Mouse (Mus musculus): ENCODE measurements around the gene Arhgap36.

The Arhgap36 gene

DNA sequence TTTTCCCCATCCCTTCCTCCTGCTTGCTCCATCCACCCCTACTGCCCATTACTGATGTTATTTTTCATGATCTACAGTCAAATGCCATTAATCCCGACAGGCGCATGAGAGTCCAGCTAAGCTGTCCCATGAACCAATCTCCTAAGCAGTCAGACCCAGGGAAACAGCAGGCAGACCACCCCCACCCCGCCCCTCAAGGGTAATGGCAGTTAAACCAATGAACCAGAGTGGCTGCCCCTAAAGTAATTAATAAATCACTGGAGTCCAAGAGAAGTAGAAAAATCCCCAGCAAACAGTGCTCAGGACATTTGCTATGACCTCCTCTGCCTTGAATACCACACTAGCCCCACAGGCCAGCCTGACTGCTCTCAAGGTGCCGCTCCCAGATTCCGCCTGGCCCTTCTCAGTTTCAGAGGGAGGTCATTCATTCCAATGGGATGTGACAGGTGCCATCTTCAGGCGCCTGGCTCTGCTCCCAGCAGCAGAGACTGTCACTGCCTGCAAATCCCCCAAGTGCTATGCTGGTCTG is at the start of gene Arhgap36:
Gene Arhgap36, plus strand, starts transcription at position 504 of the 529 bp plus-strand sequence.
- in situ Hi-C loops (cut with MboI, MseI), result no loop called here

DNA sequence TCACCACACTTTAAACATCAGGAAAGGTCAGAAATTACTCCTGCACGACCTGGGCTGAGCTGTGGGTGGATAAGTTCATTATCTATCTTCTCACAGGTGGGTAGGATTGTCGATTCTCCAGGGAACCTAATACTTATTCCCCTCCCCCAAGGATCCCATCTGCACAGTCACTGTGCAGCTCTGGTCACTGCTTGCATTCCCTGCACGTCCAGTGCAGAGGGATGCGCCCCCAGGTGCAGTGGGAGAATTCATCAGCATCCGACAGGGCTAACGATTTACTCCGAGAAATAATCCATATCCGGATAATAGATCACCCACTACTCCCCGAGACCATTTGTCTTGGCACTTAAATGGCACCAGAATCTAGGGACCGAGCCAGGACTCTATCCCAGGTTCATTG is 6.0 kb upstream of the Arhgap36 start:
- in situ Hi-C loops (cut with MboI, MseI), result no loop called here

DNA sequence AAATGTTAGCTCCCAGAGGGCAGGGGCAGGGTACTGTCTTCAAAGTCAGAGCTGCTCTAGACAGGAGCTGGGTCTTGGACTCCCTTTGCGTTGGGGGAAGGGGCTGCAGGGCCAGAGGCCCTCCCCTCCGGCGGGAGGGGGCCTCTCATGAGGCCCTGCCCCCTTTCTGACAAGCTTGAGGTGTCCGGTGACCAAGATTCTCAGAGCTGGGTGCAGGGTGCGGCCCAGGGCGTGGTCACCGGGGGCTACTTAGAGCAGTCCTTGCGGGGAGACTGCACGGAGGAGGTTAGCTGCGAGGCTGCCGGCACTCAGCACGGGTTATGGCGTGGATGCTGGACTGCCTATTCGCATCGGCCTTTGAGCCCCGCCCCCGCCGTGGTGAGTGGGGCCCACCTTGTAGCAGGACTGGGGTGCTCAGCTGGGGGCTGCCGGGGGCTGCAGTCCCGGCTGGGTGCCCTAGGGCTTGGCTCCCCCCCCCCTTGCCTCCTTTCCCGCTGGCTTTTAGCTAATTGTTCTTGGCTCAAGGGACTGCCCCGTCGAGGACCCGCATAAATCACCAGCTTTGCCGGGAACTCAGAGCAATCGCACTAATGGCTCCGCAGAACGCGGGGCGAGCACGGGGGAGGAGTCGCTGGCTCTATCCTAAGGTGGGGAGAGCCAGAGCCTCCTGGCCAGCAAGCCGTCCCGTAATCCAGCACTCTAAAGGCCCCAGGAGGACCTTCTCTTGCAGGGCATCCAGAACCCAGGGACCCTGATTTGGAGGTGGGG is 6.7 kb downstream of the Arhgap36 start:
- in situ Hi-C loops (cut with MboI, MseI), result no loop called here

DNA sequence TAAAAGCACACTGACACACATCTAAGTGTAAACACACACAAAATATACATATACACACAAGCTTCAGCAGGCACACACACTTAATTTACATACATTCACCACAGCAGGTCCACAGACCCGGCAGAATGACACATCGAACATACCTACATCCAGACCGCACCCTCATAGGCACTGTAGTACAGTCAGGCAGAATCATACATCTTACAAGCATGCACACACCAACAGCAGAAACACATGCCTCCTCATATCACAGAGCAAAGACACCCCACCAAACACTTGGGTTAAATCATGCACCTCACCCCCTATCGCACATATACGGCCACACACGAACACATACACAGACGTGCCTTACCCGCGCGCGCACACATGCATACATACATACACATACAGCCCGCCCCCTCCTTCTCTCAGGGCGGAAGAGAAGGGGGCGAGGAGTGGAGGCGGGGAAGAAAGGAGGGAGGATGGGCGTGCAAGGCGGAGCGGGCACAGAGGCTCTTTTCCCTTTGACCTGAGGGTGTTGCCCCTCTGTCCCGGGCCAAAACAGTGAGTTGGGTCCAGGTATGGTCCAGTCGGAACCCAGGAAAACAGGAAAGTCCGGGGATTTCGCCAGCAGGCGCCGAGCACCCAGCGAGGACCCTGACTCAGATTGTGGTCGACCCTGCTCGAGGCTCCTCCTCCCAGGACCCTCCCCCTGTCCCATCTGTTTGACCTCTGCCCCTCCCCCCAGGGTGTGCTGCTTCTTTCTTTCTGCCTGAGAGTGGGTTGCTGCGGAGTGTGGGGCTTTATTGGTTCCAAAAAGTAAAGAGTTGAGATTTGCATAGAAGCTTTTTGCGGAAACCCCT is 16.4 kb downstream of the Arhgap36 start:
- in situ Hi-C loops (cut with MboI, MseI), result no loop called here

DNA sequence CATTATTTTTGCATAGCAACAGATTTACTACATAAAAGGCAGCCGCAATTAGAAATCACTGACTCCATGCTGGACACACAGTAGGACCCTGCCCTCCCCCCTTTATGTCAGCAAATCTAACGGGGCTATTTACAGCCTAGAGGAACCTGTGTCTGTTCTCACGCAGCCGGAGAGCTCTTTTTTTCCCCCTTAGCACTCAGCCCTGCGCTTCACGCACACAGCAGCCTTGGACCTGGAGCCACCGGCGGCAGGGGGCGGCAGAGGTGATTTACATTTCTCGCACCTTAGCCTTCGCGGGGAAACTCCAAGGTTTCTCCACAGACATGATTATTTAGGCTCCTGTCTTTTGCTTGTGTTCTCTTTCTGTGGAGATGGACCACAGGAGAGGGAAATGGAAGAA is 17.1 kb downstream of the Arhgap36 start:
- in situ Hi-C loops (cut with MboI, MseI), result no loop called here

DNA sequence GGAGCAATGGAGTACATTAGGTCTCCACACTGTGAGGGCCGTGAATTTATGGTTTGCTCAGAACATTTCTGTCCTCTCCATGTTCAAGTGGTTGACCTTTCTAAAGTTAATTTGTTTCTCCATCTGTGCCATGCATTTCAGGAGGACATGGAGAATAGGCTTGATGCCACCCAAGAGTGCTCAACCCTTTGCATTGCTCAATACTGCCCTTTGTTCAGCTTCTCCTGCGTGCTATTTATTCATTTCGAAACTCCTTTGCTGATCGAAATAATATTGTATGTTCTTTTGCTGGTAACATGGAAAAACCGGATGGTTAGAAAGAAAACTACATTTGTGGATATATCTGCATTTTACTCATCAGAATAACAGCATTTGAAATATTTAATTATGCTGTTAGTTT is 25.4 kb downstream of the Arhgap36 start:
- in situ Hi-C loops (cut with MboI, MseI), result no loop called here

DNA sequence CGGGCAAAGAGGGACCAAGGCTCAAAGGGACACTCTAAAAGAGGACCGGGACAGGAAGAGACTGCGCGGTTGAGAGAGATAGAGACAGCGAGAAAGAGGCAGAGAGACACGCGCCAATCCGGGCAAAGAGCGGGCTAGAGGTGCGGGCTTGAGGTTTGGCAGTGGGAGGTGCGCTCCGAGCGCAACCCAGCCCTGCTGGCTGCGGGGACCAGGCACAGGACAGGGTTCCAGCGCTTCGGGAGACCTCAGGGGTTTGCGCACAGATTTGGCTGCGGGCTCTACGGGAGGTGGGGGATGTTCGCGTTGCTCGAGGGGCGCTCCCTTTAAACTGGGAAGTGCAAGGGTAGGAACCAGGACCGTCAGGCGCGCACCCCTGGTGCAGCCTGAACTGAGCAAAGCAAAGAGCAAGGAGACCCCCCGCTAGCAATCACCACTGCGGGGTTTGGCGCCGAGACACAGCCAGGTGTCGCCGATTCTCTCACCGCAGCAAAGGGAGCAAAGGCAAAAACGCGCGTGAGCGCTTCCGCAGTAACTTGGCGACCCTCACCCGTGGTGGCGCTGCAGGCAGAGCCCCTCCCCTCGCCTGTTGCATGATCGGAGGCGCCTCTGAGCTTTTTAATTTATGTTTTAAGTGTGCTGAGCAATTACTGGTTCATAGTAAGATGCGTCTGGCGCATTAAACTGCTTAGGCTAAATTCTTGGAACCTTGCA is 30.1 kb downstream of the Arhgap36 start:
- in situ Hi-C loops (cut with MboI, MseI), result no loop called here

Data from T-helper 1 cell (primary cell).